Mouse (Mus musculus) lung, adult 2 months (tissue): ENCODE measurements around the gene Tmem115.

Experiments used
- CTCF ChIP-seq: fragments of 200-500 bp; IDR thresholded peaks from 2 replicates; pipeline ENCODE4 v1.5.1; 2011; ENCODE audit warnings: mild to moderate bottlenecking, low read length, control low read depth; ENCODE audit not compliant: insufficient read depth
- POLR2A ChIP-seq: fragments of 200-500 bp; IDR thresholded peaks from 2 replicates; pipeline ENCODE4 v1.6.1; 2011; ENCODE audit warnings: low read depth, mild to moderate bottlenecking, control low read depth, low read length, borderline replicate concordance; ENCODE audit errors: extremely low read depth

- TF ChIP-seq POLR2A (no peak), CTCF (no peak)
Measured at GRCm38 (mm10) chr9:107569270-107569669, 35.5 kb downstream of the Tmem115 start.
